8 mouse cellular contexts compared by ENCODE assay signal in the genomic region with DNA sequence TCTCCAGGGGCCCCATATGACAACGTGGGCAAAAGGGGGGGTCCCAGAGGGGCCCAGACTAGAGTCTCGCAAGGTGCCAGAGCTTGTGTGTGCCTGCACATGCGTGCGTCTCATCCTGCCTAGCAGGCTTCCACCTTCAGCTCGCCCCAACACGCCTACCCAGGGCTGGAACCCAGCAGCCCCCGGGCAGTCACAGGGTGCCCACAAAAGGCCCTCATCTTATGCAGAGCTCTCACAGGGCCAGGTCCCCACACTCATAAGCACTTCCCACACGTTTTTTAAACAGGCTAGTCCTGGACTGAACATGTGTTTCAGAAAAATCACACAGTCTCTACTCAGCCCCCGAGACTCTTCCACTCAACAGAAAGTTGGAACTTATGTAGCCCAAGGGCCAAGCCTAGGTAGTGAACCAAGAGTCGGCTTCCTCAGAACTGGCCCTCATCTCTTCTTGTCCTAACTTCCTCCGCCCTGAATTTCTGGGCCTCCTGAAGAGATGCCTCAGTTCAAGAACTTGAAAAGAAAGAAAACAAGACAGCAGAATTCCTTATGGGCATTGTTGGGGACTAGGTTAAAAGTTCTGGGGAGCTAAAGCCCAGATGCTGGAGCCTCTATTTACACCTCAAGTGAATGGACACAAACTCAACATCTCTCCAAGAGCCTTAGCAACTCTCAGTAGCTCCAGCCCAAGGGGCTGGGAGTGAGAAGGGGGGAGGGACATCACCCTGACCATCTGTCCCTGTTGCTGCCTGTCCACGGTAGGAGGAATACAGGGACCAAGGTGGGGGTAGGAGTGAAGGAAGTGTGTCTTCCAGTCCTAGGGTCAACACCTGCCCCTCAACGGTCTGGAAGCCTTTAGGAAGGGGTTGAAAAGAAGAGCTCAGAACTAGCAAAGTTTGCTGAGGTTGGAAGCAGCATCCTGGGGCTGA. TPM values are rescaled to one million over a fixed set of nuclear protein-coding genes. Genes with fewer than 3 reads are reported as not detected.
DNase-seq lines count a peak whose midpoint lies in the region; ATAC-seq lines count a peak whose summit lies in the region.

No protein-coding gene starts in this region.

- no peaks in the 10 kb centered on the region for H3K27me3 ChIP-seq in forebrain, embryonic 14.5 days (replicated peaks; ENCODE audit: control insufficient read depth, insufficient read depth, low read length)
- no peaks in the 10 kb centered on the region for H3K27me3 ChIP-seq in liver, embryonic 13.5 days

- WGBS in forebrain, embryonic 14.5 days: 4% methylated on average over 13 of the region's 13 CpGs
- 4% methylated on average over 13 of the region's 13 CpGs for WGBS in liver, embryonic 13.5 days (ENCODE audit: insufficient replicate concordance)

- peak overlapping the region; percentile 98 for H3K9ac ChIP-seq in forebrain, embryonic 14.5 days (ENCODE audit: low read length)
- peak overlapping the region; percentile 98 for H3K9ac ChIP-seq in liver, embryonic 13.5 days

- H3K9me3 ChIP-seq in forebrain, embryonic 14.5 days (replicated peaks; ENCODE audit: control insufficient read depth, low read length): no peaks in the 10 kb centered on the region
- no peaks in the 10 kb centered on the region for H3K9me3 ChIP-seq in liver, embryonic 13.5 days (replicated peaks)

- H3K4me3 ChIP-seq in forebrain, embryonic 14.5 days (ENCODE audit: low read depth, low read length): peak overlapping the region; percentile 78
- H3K4me3 ChIP-seq in liver, embryonic 13.5 days (replicated peaks): peak overlapping the region; percentile 93

- peaks cover 36% of the 10 kb centered on the region for H3K36me3 ChIP-seq in forebrain, embryonic 14.5 days (ENCODE audit: control insufficient read depth, insufficient read depth, low read length)
- peaks cover 35% of the 10 kb centered on the region for H3K36me3 ChIP-seq in liver, embryonic 13.5 days

- peak overlapping the region; percentile 100 for H3K4me2 ChIP-seq in forebrain, embryonic 14.5 days (ENCODE audit: low read length)
- peak overlapping the region; percentile 90 for H3K4me2 ChIP-seq in liver, embryonic 13.5 days

- peak; percentile 37 for DNase-seq in kidney, postnatal 10 days
- no peak for DNase-seq in kidney, postnatal 36 days
- DNase-seq in brain, adult 2 months (ENCODE audit: low read depth, low spot score): peak; percentile 65
- no peak for DNase-seq in forebrain, embryonic 14.5 days (ENCODE audit: low spot score)
- no peak for DNase-seq in liver, embryonic 13.5 days
- DNase-seq in thymus, postnatal 14 days: peak; percentile 73
- no peak for DNase-seq in layer of hippocampus, adult 8-10 months (ENCODE audit: low spot score in 2 of 2)
- DNase-seq in right cerebral cortex, adult 2 months (ENCODE audit: low spot score in 2 of 2): no peak

- H3K27ac ChIP-seq in forebrain, embryonic 14.5 days (ENCODE audit: low read depth, low read length): peak overlapping the region; percentile 96
- peak overlapping the region; percentile 96 for H3K27ac ChIP-seq in liver, embryonic 13.5 days

- ATAC-seq in forebrain, embryonic 14.5 days: no peak
- peak; percentile 21; the same call in 1 of the 2 replicates for ATAC-seq in liver, embryonic 13.5 days (ENCODE audit: low read depth)

- H3K4me1 ChIP-seq in forebrain, embryonic 14.5 days (ENCODE audit: control insufficient read depth, insufficient read depth, low read length): peaks cover 37% of the 10 kb centered on the region
- H3K4me1 ChIP-seq in liver, embryonic 13.5 days (replicated peaks): peaks cover 81% of the 10 kb centered on the region

RNA-seq across cellular contexts. Expression of gene Pprc1, which starts 6.5 kb away (rescaled TPM):
- polyA plus RNA-seq in forebrain, embryonic 14.5 days (2014; fragmentation: Nextera tagmentation; extraction: Ambion mirVana): 24.1 and 29.8 TPM in 2 replicates
- 19.5 and 23.8 TPM in 2 replicates for polyA plus RNA-seq in liver, embryonic 13.5 days (2015; fragmentation: Nextera tagmentation; extraction: Ambion mirVana)
- total RNA-seq in layer of hippocampus, adult 8-10 months (2022): 10 to 100 TPM; 26.4 to 34.8 (median 32.4) TPM

RNA-seq across cellular contexts. Expression of gene Ldb1, which starts 6.8 kb away (rescaled TPM):
- polyA plus RNA-seq in forebrain, embryonic 14.5 days (2014; fragmentation: Nextera tagmentation; extraction: Ambion mirVana): 107 and 116 TPM in 2 replicates
- polyA plus RNA-seq in liver, embryonic 13.5 days (2015; fragmentation: Nextera tagmentation; extraction: Ambion mirVana): 31.9 and 34.9 TPM in 2 replicates
- 100 to 1,000 TPM; 109 to 123 (median 120) TPM for total RNA-seq in layer of hippocampus, adult 8-10 months (2022)

RNA-seq across cellular contexts. Expression of gene Hps6, which starts 34.9 kb away (rescaled TPM):
- polyA plus RNA-seq in forebrain, embryonic 14.5 days (2014; fragmentation: Nextera tagmentation; extraction: Ambion mirVana): 0.98 and 1.4 TPM in 2 replicates
- 2.7 and 2.9 TPM in 2 replicates for polyA plus RNA-seq in liver, embryonic 13.5 days (2015; fragmentation: Nextera tagmentation; extraction: Ambion mirVana)
- total RNA-seq in layer of hippocampus, adult 8-10 months (2022): 1 to 10 TPM; 6.1 to 8.8 (median 8.2) TPM

RNA-seq across cellular contexts. Expression of gene Nolc1, which starts 37.5 kb away (rescaled TPM):
- 67.2 and 73.6 TPM in 2 replicates for polyA plus RNA-seq in forebrain, embryonic 14.5 days (2014; fragmentation: Nextera tagmentation; extraction: Ambion mirVana)
- polyA plus RNA-seq in liver, embryonic 13.5 days (2015; fragmentation: Nextera tagmentation; extraction: Ambion mirVana): 105 and 118 TPM in 2 replicates
- 10 to 100 TPM; 44.8 to 51.0 (median 47.7) TPM for total RNA-seq in layer of hippocampus, adult 8-10 months (2022)

RNA-seq across cellular contexts. Expression of gene Armh3, which starts 39.9 kb away (rescaled TPM):
- 17.0 and 19.4 TPM in 2 replicates for polyA plus RNA-seq in forebrain, embryonic 14.5 days (2014; fragmentation: Nextera tagmentation; extraction: Ambion mirVana)
- 4.3 and 5.6 TPM in 2 replicates for polyA plus RNA-seq in liver, embryonic 13.5 days (2015; fragmentation: Nextera tagmentation; extraction: Ambion mirVana)
- 10 to 100 TPM; 18.4 to 24.1 (median 22.3) TPM for total RNA-seq in layer of hippocampus, adult 8-10 months (2022)

Comparison
In these comparisons a context has a peak if more than half of its experiments do, and no peak if none do; other contexts are left out.
1. DNase-seq: peak in kidney, postnatal 10 days (single experiment), brain, adult 2 months (single experiment) and thymus, postnatal 14 days (single experiment); none in kidney, postnatal 36 days (0 of 2), forebrain, embryonic 14.5 days (single experiment), liver, embryonic 13.5 days (single experiment), layer of hippocampus, adult 8-10 months (0 of 2) and right cerebral cortex, adult 2 months (0 of 2).